Mouse (Mus musculus) macrophage (primary cell): Measurements from ENCODE around the gene Sec61a1. TPM values are rescaled to one million over a fixed set of nuclear protein-coding genes. Genes with fewer than 3 reads are reported as not detected.

Experiments
- H3K27ac ChIP-seq: fragments of 350-480 bp; formaldehyde crosslinking; 2 replicates; pipeline ENCODE4 v1.9.0; 2021
- H3K36me3 ChIP-seq: fragments of 350-480 bp; formaldehyde crosslinking; 2 replicates; pipeline ENCODE4 v1.9.0; 2021; ENCODE audit errors: inconsistent target
- H3K4me3 ChIP-seq: fragments of 350-480 bp; formaldehyde crosslinking; 2 replicates; pipeline ENCODE4 v1.9.0; 2021; ENCODE audit errors: inconsistent target
- H3K79me2 ChIP-seq: fragments of 350-480 bp; formaldehyde crosslinking; 2 replicates; pipeline ENCODE4 v1.9.0; 2021; ENCODE audit errors: inconsistent target
- WGBS: methylation state at CpG from one replicate; pipeline ENCODE4 v1.1.7; 2026; ENCODE audit warnings: inconsistent platforms; ENCODE audit not compliant: missing documents; 5-methylcytosine and 5-hydroxymethylcytosine counted together
- polyA plus RNA-seq: library from polyadenylated mRNA; stranded (reverse); fragments of 250-400 nt; gene quantifications from 3 replicates; pipeline ENCODE4 v1.2.4, GENCODE M21; 2018; ENCODE audit warnings: inconsistent platforms
- total RNA-seq, 78 experiments: library from RNA; depleted of rRNA; stranded (reverse); fragments of 250-400 nt; gene quantifications; 1 replicate in 9 of 78; 2 replicates in 24 of 78; 3 replicates in 43 of 78; 4 replicates in 2 of 78; pipeline ENCODE4 v1.2.4; 2018; ENCODE audit warnings: inconsistent platforms in 56 of 78

Gene Sec61a1
- total RNA-seq (2018; cell fraction: chromatin; rRNA removed) = 100 to 1,000 TPM in 11 of 26 experiments, 10 to 100 TPM in 15; 41.8 to 138 (median 97.4) TPM
- 100 to 1,000 TPM in 21 of 26 experiments, 10 to 100 TPM in 5; 85.7 to 140 (median 112) TPM for total RNA-seq (2018; cell fraction: cytosol; rRNA removed)
- 100 to 1,000 TPM in 24 of 26 experiments, 10 to 100 TPM in 2; 83.6 to 189 (median 136) TPM for total RNA-seq (2018; cell fraction: nucleus; rRNA removed)
- polyA plus RNA-seq = 104 to 123 TPM (median 112 TPM) in 3 replicates

DNA sequence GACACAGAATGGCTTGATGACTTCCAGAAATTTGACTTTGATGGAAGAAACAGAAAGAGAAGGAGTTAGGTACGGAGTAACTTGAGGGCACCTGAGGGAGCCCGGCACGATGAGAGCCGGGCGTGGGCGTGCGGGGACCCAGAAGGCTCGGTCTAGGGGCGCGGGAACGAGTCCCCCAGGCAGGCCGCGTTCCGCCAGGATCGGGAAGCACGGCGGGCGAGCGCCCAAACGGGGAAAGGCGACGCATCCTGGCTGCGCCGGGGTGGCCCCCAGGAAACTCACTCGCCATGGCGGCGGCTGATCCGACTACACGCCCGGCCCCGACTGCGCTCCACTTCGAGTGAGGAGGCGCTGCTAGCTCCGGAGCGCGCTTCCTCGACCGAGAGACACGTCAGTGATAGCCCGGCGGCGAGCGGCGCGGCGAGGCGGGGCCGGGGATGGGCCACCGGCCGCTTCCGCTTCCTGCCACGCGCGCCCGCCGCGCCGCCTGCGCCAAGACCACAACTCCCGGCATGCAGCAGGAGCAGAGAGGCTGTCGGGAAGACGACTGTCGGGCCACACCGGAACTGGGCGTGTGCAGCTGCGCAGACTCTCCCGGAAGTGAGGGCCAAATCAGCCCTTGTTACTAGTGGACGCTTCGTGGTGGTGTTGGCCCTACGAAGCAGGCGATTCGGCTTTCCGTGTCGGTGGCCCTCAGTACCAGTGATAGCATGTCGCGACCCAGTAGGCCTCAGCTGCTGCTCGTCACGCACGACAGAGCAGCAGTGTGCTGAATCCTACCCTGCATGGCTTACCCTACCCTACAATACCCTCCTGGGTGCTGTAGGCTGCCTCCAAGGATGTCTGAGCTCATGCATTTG, at the start of gene Sec61a1:
Gene Sec61a1, minus strand, starts transcription at position 502 of the 860 bp plus-strand sequence.
- peaks cover 23% of the 10 kb centered on the region for H3K36me3 ChIP-seq
- WGBS = under 1% methylated on average over 73 of the region's 80 CpGs
- peaks cover 48% of the 10 kb centered on the region for H3K79me2 ChIP-seq
- H3K4me3 ChIP-seq = peak within 1 kb of the TSS; percentile 89
- H3K27ac ChIP-seq = peak within 1 kb of the TSS; percentile 79

GRCm38 (mm10) chr6:88566676-88567075, 48.0 kb upstream of the Sec61a1 start:
- WGBS = 57% methylated on average over 5 of the region's 7 CpGs
- Histone ChIP-seq H3K27ac (no peak overlapping the region), H3K79me2 (no peaks in the 10 kb centered on the region), H3K36me3 (no peaks in the 10 kb centered on the region), H3K4me3 (no peak overlapping the region)

- 62% methylated on average over 6 of the region's 6 CpGs for WGBS
- no peaks in the 10 kb centered on the region for H3K36me3 ChIP-seq
Observed at GRCm38 (mm10) chr6:88565033-88565432, 46.3 kb upstream of the Sec61a1 start.

DNA sequence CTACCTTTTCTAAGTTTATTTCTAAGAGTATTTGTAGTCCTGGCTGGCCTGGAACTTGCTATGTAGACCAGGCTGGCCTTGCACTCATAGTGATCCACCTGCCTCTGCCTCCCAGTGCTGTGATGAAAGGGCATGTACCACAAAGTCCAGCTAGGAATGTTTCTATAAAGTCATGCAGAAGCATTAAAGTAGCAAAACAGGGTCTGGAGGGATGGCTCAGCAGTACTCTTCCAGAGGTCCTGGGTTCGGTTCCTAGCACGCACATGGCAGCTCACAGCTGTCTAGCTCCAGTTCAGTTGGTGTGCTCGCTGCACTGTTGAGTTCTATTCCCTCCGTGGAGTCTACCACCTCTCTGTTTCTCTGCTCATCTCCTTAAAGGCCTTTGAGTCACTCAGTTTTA, 41.5 kb upstream of the Sec61a1 start:
- H3K27ac ChIP-seq = no peak overlapping the region
- H3K4me3 ChIP-seq = no peak overlapping the region
- 92% methylated on average over 4 of the region's 4 CpGs for WGBS
- H3K36me3 ChIP-seq = no peaks in the 10 kb centered on the region
- no peaks in the 10 kb centered on the region for H3K79me2 ChIP-seq

More at GRCm38 (mm10) chr6:88565033-88565432, 46.3 kb upstream of the Sec61a1 start:
- Histone ChIP-seq H3K4me3 (no peak overlapping the region), H3K79me2 (no peaks in the 10 kb centered on the region), H3K27ac (no peak overlapping the region)

DNA sequence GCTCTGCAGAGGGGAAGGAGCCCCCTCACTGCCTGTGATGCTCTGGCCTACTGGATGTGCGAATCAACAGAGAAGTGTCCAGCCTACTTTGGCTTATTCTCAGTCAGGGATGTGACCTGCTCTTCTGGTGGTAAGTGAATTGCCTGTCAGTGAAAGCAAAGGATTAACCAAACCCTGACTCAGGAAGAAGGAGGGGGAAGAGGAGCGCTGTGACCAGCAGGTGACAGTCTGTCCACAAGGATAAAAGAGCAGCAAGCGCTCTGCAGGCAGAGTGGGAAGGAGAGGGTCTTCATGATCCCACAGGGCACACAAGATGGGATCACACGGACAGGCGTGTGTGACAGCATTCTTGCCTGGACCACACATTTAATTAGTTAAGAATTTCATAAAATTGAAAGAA, 41.0 kb upstream of the Sec61a1 start:
- no peaks in the 10 kb centered on the region for H3K36me3 ChIP-seq
- no peak overlapping the region for H3K4me3 ChIP-seq
- no peaks in the 10 kb centered on the region for H3K79me2 ChIP-seq
- H3K27ac ChIP-seq = no peak overlapping the region
- WGBS = 89% methylated on average over 5 of the region's 5 CpGs

- Histone ChIP-seq H3K27ac (no peak overlapping the region), H3K4me3 (no peak overlapping the region), H3K79me2 (no peaks in the 10 kb centered on the region), H3K36me3 (no peaks in the 10 kb centered on the region)
- 89% methylated on average over 1 of the region's 1 CpGs for whole genome bisulfite sequencing
Observed at GRCm38 (mm10) chr6:88558076-88558475, 39.4 kb upstream of the Sec61a1 start.

- Histone ChIP-seq H3K27ac (no peak overlapping the region), H3K4me3 (no peak overlapping the region), H3K36me3 (no peaks in the 10 kb centered on the region), H3K79me2 (no peaks in the 10 kb centered on the region)
- WGBS = 34% methylated on average over 4 of the region's 4 CpGs
Observed at GRCm38 (mm10) chr6:88557548-88557947, 38.8 kb upstream of the Sec61a1 start.

DNA sequence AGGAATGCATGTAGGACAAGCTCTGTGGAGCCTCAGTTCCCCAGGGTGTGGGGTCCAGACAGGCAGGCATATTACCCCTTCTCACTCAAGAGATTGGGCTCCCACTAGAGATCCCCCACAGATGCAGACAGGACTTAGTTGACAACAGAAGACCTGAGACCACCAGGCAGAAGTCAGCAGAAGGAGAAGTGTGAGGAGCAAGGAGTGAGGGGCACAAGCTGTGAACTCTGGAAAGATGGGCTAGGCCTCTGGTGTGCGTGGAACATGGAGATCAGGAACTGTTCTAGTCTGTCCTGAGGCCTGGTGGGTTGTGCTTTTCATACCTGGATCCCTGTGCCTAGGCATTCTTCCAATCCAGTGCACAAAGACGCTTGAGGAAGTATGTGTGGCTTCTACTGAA, 31.2 kb upstream of the Sec61a1 start:
- 83% methylated on average over 2 of the region's 2 CpGs for WGBS
- H3K27ac ChIP-seq = no peak overlapping the region
- H3K4me3 ChIP-seq = no peak overlapping the region
- H3K79me2 ChIP-seq = no peaks in the 10 kb centered on the region
- no peaks in the 10 kb centered on the region for H3K36me3 ChIP-seq

DNA sequence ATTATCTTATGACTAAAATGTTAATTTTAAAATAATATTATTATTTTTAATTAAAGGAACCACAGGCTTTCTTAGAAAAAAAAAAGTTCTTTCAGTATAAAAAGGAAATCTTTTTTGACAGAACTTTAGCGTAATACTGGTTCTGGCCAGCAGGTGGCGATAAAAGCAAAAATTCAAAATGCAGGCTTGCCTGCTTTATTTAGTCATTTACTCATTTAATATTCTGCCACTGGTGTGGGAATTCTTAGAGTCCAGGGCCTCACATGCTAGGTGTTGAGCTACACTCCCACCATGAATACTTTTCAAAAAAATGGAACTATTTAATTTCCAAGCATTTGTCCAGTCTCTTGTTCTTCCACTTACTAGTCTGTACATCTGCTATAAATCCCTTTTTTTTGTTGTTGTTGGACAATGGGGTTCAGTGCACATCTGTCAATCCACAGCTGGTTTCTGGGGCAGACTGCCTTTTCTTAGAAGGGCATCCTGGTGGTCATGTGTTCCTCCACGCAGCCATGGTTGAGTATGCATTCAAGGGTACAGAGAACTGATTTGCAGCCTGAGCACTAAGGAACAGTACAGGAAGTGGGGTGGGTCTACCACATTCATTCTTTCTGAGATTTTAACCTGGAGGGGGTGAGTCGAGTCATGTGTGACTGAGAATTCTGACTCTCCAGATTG, 30.6 kb upstream of the Sec61a1 start:
- Histone ChIP-seq H3K36me3 (no peaks in the 10 kb centered on the region), H3K4me3 (no peak overlapping the region), H3K79me2 (no peaks in the 10 kb centered on the region), H3K27ac (no peak overlapping the region)
- WGBS = 24% methylated on average over 4 of the region's 4 CpGs

GRCm38 (mm10) chr6:88548405-88549049, 29.8 kb upstream of the Sec61a1 start:
- H3K79me2 ChIP-seq = no peaks in the 10 kb centered on the region
- H3K4me3 ChIP-seq = no peak overlapping the region
- no peak overlapping the region for H3K27ac ChIP-seq
- 82% methylated on average over 10 of the region's 10 CpGs for WGBS
- no peaks in the 10 kb centered on the region for H3K36me3 ChIP-seq

GRCm38 (mm10) chr6:88545397-88545790, 26.7 kb upstream of the Sec61a1 start:
- H3K36me3 ChIP-seq = no peaks in the 10 kb centered on the region
- H3K27ac ChIP-seq = no peak overlapping the region
- WGBS = 49% methylated on average over 10 of the region's 10 CpGs
- no peak overlapping the region for H3K4me3 ChIP-seq
- H3K79me2 ChIP-seq = no peaks in the 10 kb centered on the region

DNA sequence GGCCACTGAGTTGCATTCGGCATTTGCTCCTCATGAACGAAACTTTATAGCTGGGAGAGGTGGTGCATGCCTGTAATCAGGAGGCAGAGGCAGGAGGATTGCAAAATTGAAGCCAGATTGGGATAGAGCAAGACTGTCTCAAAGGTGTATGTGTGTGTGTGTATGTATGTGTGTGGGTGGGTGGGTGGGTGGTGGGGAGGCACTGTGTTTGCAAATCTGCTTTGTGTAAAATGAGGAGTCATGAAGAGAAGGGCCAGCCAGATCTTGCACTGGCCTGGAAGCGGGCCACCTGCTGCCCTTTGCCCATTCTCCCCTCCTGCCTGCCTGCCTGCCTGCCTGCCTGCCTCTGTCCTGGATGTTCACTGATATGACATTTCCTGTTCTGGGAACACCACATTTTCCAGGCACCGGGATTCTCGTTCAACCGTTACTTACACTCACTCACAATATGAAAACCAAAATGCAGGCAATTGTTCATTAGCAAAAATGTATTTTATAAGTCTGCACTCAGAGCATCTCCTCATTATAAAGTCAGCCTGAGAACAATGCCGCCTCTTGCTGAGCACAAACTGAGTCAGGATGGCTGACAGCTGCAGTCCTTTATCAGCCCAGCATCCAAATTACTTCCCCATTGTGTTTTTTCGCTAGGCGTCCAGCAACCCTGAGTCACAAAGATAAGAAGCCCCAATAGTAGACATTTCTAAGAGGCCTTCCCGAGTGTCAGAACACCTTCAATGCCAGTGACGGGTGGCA, 26.1 kb upstream of the Sec61a1 start:
- Histone ChIP-seq H3K79me2 (no peaks in the 10 kb centered on the region), H3K4me3 (no peak overlapping the region), H3K27ac (no peak overlapping the region), H3K36me3 (no peaks in the 10 kb centered on the region)
- WGBS = 32% methylated on average over 10 of the region's 11 CpGs

DNA sequence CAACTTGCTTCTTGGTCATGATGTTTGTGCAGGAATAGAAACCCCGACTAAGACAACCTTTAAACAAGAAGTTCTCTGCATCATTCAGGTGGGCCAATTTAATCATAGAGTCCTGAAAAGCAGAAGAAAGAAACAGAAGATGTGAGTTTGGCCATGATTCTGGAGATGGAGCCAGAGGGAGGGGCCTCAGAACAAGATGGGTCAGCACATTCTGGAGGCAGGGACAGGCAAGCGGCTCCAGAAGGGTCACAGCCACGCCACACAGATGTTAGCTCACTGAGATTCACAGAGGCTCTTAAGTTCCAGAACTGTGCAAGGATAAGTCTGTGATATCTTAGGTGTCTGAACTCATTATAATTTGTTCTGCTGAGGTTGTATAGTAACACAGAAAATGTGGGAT, 25.5 kb upstream of the Sec61a1 start:
- no peak overlapping the region for H3K4me3 ChIP-seq
- H3K79me2 ChIP-seq = no peaks in the 10 kb centered on the region
- 94% methylated on average over 3 of the region's 3 CpGs for WGBS
- H3K36me3 ChIP-seq = no peaks in the 10 kb centered on the region
- H3K27ac ChIP-seq = no peak overlapping the region
